ENCODE assay signal across 20 mouse cellular contexts in the genomic region with DNA sequence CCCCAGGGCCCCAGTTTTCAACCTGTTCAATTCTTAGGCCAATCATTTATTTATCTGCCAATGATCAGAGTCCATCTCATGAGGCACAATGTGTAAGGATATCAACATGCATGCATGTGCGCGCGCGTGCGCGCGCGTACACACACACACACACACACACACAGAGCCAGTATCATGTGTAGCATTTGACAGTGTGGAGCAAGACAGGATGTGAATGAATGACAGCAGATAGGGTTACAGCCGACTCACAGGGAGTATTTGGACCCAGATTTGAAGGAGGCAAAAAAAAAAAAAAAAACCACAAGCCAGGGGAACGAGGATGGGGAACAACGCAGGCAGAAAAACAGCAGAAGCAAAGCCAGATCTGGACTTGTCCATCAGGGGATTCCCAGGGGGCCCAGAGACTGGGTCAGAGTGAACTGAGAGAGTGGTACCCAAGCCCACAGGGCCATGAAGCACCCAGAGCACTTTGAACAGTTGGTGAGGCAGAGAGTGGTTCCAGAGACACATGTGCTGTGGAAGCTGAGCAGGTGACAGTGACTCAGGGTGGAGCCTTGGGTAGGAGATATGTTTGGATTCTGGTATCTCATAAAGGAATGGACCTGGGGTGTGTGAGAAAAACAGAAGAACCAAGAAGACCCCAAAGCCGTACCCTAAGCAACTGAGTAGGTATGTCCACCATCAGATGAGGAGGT.
"Had no signal": no experiment of that assay in that cellular context is flagged by ENCODE, and none has a peak within 500 bp of the region (broad histone marks: within the 10 kb centered on the region; RNA-seq: fewer than 3 reads in every experiment).

No protein-coding gene starts in this region.

- H3K27me3 ChIP-seq: limb, embryonic 13.5 days; liver, embryonic 12.5 days; liver, embryonic 15.5 days; lung, embryonic 15.5 days; midbrain, embryonic 12.5 days; midbrain, embryonic 15.5 days; neural tube, embryonic 13.5 days had no signal

- H3K9ac ChIP-seq: limb, embryonic 13.5 days; liver, embryonic 12.5 days; liver, embryonic 15.5 days; lung, embryonic 15.5 days; midbrain, embryonic 12.5 days; midbrain, embryonic 15.5 days; neural tube, embryonic 13.5 days had no signal

- H3K4me1 ChIP-seq: limb, embryonic 10.5 days; limb, embryonic 13.5 days; liver, embryonic 15.5 days; lung, embryonic 15.5 days; midbrain, embryonic 15.5 days had no signal

- H3K4me3 ChIP-seq: limb, embryonic 10.5 days; limb, embryonic 13.5 days; liver, embryonic 12.5 days; liver, embryonic 15.5 days; lung, embryonic 15.5 days; midbrain, embryonic 12.5 days; midbrain, embryonic 15.5 days; neural tube, embryonic 13.5 days had no signal

- DNase-seq: kidney, adult 18-20 months; kidney, postnatal 25 days; liver; lung, adult 18-20 months; lung, postnatal 10 days; lung, postnatal 36 days; retina, postnatal 1 day; right cerebral cortex, postnatal 4 days; thymus, adult 2 months; thymus, postnatal 25 days had no signal

- H3K27ac ChIP-seq: kidney, postnatal 0 days; limb, embryonic 10.5 days; limb, embryonic 13.5 days; liver, embryonic 12.5 days; liver, embryonic 15.5 days; lung, embryonic 15.5 days; midbrain, embryonic 12.5 days; midbrain, embryonic 15.5 days; neural tube, embryonic 13.5 days; stomach, postnatal 0 days had no signal

- ATAC-seq: liver, embryonic 12.5 days; midbrain, embryonic 15.5 days had no signal

- H3K4me2 ChIP-seq: limb, embryonic 13.5 days; liver, embryonic 12.5 days; liver, embryonic 15.5 days; lung, embryonic 15.5 days; midbrain, embryonic 12.5 days; midbrain, embryonic 15.5 days; neural tube, embryonic 13.5 days had no signal

- H3K9me3 ChIP-seq: limb, embryonic 10.5 days; limb, embryonic 13.5 days; liver, embryonic 12.5 days; liver, embryonic 15.5 days; lung, embryonic 15.5 days; midbrain, embryonic 15.5 days; neural tube, embryonic 13.5 days had no signal

- H3K36me3 ChIP-seq: limb, embryonic 10.5 days; limb, embryonic 13.5 days; liver, embryonic 12.5 days; liver, embryonic 15.5 days; lung, embryonic 15.5 days; midbrain, embryonic 12.5 days; midbrain, embryonic 15.5 days; neural tube, embryonic 13.5 days had no signal
